8 mouse cellular contexts compared by ENCODE assay signal in the genomic region with DNA sequence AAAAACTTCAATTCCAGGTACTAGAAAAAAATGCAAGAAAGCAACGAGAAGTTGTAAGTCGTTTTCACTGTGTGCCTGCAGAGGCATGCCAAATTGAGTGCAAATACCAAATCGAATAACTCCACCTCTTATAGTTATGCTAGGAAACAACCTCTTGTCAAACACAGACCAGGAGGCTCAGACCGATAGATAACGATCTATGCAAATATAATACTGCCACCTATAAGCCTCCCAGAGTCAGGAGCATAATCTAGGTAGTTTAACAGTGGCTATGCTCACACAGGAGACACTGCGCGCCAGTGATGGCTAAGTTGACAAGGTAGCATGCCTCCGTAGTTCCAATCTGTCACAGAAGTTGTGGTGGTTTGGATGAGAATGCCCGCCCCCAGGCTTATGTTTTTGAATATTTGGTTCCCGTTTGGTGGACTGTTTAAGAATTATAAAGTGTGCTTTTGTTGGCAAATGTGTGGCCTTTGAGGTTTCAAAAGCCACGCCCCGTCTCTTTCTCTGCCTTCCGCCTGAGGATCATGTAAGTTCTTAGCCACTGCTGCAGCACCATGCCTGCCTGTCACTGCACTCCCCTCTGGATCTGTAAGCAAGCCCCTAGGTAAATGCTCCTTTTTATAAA. TPM values are rescaled to one million over a fixed set of nuclear protein-coding genes. Genes with fewer than 3 reads are reported as not detected.
DNase-seq lines count a peak whose midpoint lies in the region; ATAC-seq and TF ChIP-seq lines count a peak whose summit lies in the region.

No protein-coding gene starts in this region.

- peak overlapping the region; percentile 71 for H3K4me3 ChIP-seq in heart, embryonic 10.5 days
- H3K4me3 ChIP-seq in intestine, embryonic 14.5 days (ENCODE audit: low read depth, low read length), result peak overlapping the region; percentile 69
- peak overlapping the region; percentile 33 for H3K4me3 ChIP-seq in myocyte

- 49% methylated on average over 13 of the region's 13 CpGs for WGBS in heart, embryonic 10.5 days
- WGBS in intestine, embryonic 14.5 days, result 39% methylated on average over 13 of the region's 13 CpGs

- no peaks in the 10 kb centered on the region for H3K9me3 ChIP-seq in heart, embryonic 10.5 days
- no peaks in the 10 kb centered on the region for H3K9me3 ChIP-seq in intestine, embryonic 14.5 days (ENCODE audit: control insufficient read depth, low read length)

- H3ac ChIP-seq in myocyte (ENCODE audit: control insufficient read depth, insufficient read length), result no peak overlapping the region

- no peak for TF ChIP-seq POLR2A in myocyte (IDR thresholded peaks at IDR 0.05; ENCODE audit: insufficient read length, low read depth)

- no peak overlapping the region for H3K27ac ChIP-seq in heart, embryonic 10.5 days
- H3K27ac ChIP-seq in intestine, embryonic 14.5 days (ENCODE audit: low read depth), result no peak overlapping the region

- H3K4me1 ChIP-seq in heart, embryonic 10.5 days, result peaks cover 20% of the 10 kb centered on the region
- peaks cover 10% of the 10 kb centered on the region for H3K4me1 ChIP-seq in intestine, embryonic 14.5 days (replicated peaks; ENCODE audit: control insufficient read depth, insufficient read depth, low read length)

- peak overlapping the region; percentile 84 for H3K4me2 ChIP-seq in intestine, embryonic 14.5 days (ENCODE audit: low read length)
- peak overlapping the region; percentile 94 for H3K4me2 ChIP-seq in myocyte (ENCODE audit: low read depth)

- H3K36me3 ChIP-seq in heart, embryonic 10.5 days, result peaks cover 18% of the 10 kb centered on the region; the same call in 1 of the 2 replicates
- peaks cover 20% of the 10 kb centered on the region; the same call in 1 of the 2 replicates for H3K36me3 ChIP-seq in intestine, embryonic 14.5 days (ENCODE audit: control insufficient read depth, insufficient read depth, low read length)
- no peaks in the 10 kb centered on the region for H3K36me3 ChIP-seq in myocyte (ENCODE audit: control insufficient read depth, insufficient read depth)

- peak; percentile 50 for ATAC-seq in activated CD4-positive, CD25-positive, alpha-beta regulatory T cell, adult 4 months
- ATAC-seq in intestine, embryonic 14.5 days (replicated peaks; ENCODE audit: low FRiP score, low TSS enrichment, low read depth), result no peak
- ATAC-seq in frontal cortex, adult (ENCODE audit: low TSS enrichment), result no peak

- H3K27me3 ChIP-seq in heart, embryonic 10.5 days (ENCODE audit: insufficient read depth, poor library complexity, severe bottlenecking), result no peaks in the 10 kb centered on the region
- H3K27me3 ChIP-seq in intestine, embryonic 14.5 days (replicated peaks; ENCODE audit: control insufficient read depth, insufficient read depth, low read length), result no peaks in the 10 kb centered on the region
- H3K27me3 ChIP-seq in myocyte (ENCODE audit: control insufficient read depth, insufficient read depth, insufficient read length), result peaks cover 16% of the 10 kb centered on the region

- H3K9ac ChIP-seq in intestine, embryonic 14.5 days (ENCODE audit: low read length), result no peak overlapping the region

- H3K79me2 ChIP-seq in myocyte (ENCODE audit: control insufficient read depth, insufficient read depth), result no peaks in the 10 kb centered on the region

- no peak for DNase-seq in heart, embryonic 10.5 days (ENCODE audit: low spot score)
- no peak for DNase-seq in heart, adult 9 months (ENCODE audit: low spot score in 2 of 2)
- DNase-seq in intestine, embryonic 14.5 days (ENCODE audit: low spot score), result peak; percentile 54
- DNase-seq in urinary bladder, postnatal 14 days (ENCODE audit: low spot score), result no peak
- no peak for DNase-seq in gastrocnemius, postnatal 10 days

TF ChIP-seq in myocyte, 11 proteins besides CTCF, POLR2A, EP300 and RAD21:
- TF ChIP-seq MAX (IDR thresholded peaks at IDR 0.05; ENCODE audit: low read depth) (no peak), MYOD1 (IDR thresholded peaks at IDR 0.05; ENCODE audit: control insufficient read depth in 1 of 3, insufficient read length in 2 of 3, low read depth in 2 of 3) (no peak), REST (IDR thresholded peaks at IDR 0.05; ENCODE audit: insufficient read depth, insufficient read length) (no peak), POLR2AphosphoS2 (IDR thresholded peaks at IDR 0.05; ENCODE audit: insufficient read length, low read depth) (no peak), SRF (IDR thresholded peaks at IDR 0.05; ENCODE audit: control insufficient read depth, insufficient read length, low read depth) (no peak), MYOG (IDR thresholded peaks at IDR 0.05; ENCODE audit: control insufficient read depth in 1 of 3, insufficient read depth in 1 of 3, insufficient read length in 2 of 3, low read depth in 2 of 3) (no peak), TCF12 (IDR thresholded peaks at IDR 0.05; ENCODE audit: insufficient read depth, poor library complexity, severe bottlenecking) (no peak), CEBPB (IDR thresholded peaks at IDR 0.05; ENCODE audit: insufficient read depth, poor library complexity, severe bottlenecking) (no peak), E2F4 (IDR thresholded peaks at IDR 0.05; ENCODE audit: insufficient read depth) (no peak)

RNA-seq across cellular contexts. Expression of a gene that starts 0.7 kb away (rescaled TPM):
- 7.9 and 8.3 TPM in 2 replicates for polyA plus RNA-seq in heart, embryonic 10.5 days (2016; fragmentation: Nextera tagmentation; extraction: Ambion mirVana)
- 10 to 100 TPM; 14.1 to 17.1 TPM for polyA plus RNA-seq in activated CD4-positive, CD25-positive, alpha-beta regulatory T cell, adult 4 months (2017; shearing (Covaris generic))
- 8.8 and 11.2 TPM in 2 replicates for polyA plus RNA-seq in intestine, embryonic 14.5 days (2014; fragmentation: Nextera tagmentation; extraction: Ambion mirVana)
- 4.2 TPM for polyA plus RNA-seq in myocyte (2012; fragmentation: generic; extraction: Trizol)
- 1 to 10 TPM; 4.2 to 6.2 TPM for total RNA-seq in gastrocnemius, postnatal 10 days (2021)

RNA-seq across cellular contexts. Expression of a gene that starts 18.5 kb away (rescaled TPM):
- polyA plus RNA-seq in heart, embryonic 10.5 days (2016; fragmentation: Nextera tagmentation; extraction: Ambion mirVana), result 0.12 TPM in 1 of 2 replicates, not detected in the other
- polyA plus RNA-seq in activated CD4-positive, CD25-positive, alpha-beta regulatory T cell, adult 4 months (2017; shearing (Covaris generic)), result not detected
- polyA plus RNA-seq in intestine, embryonic 14.5 days (2014; fragmentation: Nextera tagmentation; extraction: Ambion mirVana), result 0.08 TPM in 1 of 2 replicates, not detected in the other
- polyA plus RNA-seq in myocyte (2012; fragmentation: generic; extraction: Trizol), result 0.06 TPM
- total RNA-seq in gastrocnemius, postnatal 10 days (2021), result not detected

RNA-seq across cellular contexts. Expression of a gene that starts 28.1 kb away (rescaled TPM):
- polyA plus RNA-seq in heart, embryonic 10.5 days (2016; fragmentation: Nextera tagmentation; extraction: Ambion mirVana), result 82.8 and 83.0 TPM in 2 replicates
- polyA plus RNA-seq in activated CD4-positive, CD25-positive, alpha-beta regulatory T cell, adult 4 months (2017; shearing (Covaris generic)), result 10 to 100 TPM; 12.6 to 15.0 TPM
- polyA plus RNA-seq in intestine, embryonic 14.5 days (2014; fragmentation: Nextera tagmentation; extraction: Ambion mirVana), result 109 and 110 TPM in 2 replicates
- 78.9 TPM for polyA plus RNA-seq in myocyte (2012; fragmentation: generic; extraction: Trizol)
- 10 to 100 TPM; 41.0 to 52.8 TPM for total RNA-seq in gastrocnemius, postnatal 10 days (2021)
